Mouse (Mus musculus) frontal cortex, postnatal 36 days (tissue): ENCODE measurements around the gene Gata3.

Experiments used
- DNase-seq, 2 experiments: peaks; one replicate each; pipeline ENCODE4 v3.0.0; 2022; ENCODE audit warnings: low spot score in 2 of 2

Gene Gata3

DNA sequence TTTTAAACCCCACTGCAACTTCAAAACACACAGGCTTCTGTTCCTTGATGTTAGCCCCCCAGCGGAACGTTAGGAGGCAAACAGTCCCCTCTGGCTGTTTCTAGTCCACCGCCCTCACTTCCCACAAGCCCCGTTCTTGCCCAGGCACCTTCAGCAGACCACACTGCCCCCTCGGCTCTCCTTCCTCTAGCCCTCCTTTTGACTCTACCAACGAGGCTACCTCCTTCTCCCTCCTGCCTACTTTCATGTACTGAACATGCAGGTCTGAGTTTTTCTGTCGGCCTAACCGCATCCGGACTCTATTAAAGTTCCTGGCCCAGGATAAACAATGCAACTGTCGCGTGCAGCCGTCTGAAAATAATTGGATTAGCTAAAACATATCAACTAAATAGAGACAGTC lies 17.2 kb downstream of the Gata3 start:
- no peak for DNase-seq

DNA sequence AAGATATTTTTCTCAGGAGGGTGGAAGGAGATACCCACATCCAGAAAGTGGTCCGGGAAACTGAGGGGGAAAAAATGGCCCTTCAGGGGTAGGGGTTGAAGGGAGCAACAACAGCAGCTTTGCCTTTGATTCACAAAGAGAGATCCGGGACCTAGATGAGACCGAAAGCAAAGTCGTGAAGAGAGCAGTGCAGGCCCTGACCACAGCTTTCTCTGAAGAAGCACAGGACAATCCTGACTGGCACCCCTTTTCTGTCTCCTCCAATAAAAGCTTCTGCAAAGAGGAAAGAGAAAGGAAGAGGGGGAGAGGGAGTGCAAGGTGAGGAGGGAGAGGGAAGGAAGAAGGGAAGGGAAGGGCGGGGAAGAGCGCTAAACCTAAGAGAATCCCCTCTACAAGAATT lies 18.0 kb downstream of the Gata3 start:
- DNase-seq: no peak

DNA sequence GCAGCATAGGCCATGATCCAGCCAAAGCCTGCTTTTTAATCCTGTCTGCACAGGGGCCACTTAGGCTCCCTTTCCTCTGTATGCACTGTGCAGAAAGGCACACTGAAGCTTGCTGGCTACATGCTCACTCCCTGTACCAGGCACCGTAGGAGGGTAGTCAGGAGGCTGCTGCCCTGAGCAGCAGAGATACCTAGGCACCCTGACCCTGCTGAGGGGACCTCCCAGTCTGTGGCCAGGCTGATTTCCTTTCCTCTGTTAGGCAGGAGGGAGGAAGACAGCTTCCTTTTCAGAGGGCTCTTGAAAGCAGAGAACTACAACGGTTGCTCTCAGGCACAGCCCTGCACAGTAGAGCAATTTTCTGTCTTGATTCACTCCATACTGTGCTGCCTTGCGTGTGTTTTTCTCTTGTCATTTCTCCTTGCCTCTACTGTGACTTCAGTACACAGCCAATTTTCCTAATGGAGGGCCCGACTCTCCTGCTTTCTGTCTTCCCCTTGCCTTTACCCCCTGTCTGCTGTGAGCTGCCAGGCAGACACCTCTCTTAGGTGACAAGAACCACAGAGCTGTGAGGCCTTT lies 18.6 kb downstream of the Gata3 start:
- no peak for DNase-seq

DNA sequence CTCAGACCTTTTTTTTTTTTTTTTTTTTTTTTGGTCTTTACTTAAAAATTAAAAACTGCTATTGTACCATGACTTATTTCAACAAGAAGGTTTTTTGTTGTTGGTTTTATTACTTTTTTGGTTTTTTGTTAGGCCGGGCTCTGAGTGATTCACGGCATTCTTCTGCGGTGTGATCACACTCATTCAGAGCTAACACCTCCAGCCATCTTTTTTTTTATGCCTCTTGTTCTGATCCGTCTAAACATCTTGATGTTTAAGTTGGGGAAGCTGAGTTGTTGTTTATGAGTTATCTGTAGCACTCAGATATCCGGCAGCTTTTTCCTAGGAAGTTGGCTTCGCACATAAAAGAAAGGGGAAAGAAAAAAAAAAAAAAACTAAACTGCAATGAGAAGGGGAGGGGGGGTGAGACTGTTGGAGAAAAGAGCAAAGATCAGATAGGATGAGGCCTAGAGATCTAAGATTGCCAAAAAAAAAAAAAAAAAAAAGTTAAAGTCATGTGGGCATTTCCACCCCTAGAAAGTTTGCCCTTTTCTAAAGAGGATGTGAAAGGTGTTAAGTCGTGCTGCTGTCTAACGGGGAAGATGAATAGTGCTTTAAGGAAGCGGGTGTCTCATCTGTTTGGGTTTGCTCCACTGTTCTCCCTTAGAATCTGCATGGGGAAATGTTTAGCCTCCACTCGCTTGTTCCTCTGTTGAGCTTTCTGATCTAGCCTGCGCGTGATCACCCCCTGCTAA lies 22.6 kb downstream of the Gata3 start:
- no peak for DNase-seq

DNA sequence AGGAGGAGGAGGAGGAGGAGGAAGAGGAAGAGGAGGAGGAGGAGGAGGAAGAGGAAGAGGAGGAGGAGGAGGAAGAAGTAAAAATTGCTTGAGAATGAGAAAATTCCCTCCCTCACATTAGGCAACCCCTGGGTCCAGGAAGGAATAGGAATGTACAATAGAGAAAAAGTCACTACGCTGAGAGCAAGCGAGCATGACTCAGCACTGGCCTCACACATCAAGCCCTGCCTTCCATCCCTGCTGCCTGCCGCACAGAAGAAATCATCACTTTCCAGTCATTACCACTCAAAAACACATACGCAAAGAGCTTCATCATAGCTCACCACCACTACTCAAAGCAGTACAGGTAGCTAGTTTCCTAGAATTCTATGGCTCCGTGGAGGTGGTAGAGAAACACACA lies 29.1 kb downstream of the Gata3 start:
- no peak for DNase-seq

DNA sequence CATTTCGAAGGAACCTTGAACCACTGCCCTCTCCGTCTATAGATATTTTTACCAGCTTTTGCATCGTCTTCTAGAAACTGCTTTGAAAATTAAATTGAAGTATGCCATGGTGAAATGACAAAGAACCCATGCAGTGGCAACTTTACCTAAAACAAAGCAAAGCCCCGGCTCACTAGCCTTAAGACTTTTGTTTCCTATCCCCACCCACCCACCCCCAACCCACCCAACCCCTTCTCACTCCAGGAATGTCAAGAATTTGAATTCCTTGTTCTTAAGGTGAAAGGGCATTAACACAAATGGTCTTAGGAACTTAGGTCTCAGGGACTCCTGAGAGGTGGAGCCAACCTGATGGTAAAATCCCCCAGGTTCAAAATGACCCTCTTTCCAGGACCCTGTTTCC lies 34.0 kb downstream of the Gata3 start:
- no peak for DNase-seq

DNA sequence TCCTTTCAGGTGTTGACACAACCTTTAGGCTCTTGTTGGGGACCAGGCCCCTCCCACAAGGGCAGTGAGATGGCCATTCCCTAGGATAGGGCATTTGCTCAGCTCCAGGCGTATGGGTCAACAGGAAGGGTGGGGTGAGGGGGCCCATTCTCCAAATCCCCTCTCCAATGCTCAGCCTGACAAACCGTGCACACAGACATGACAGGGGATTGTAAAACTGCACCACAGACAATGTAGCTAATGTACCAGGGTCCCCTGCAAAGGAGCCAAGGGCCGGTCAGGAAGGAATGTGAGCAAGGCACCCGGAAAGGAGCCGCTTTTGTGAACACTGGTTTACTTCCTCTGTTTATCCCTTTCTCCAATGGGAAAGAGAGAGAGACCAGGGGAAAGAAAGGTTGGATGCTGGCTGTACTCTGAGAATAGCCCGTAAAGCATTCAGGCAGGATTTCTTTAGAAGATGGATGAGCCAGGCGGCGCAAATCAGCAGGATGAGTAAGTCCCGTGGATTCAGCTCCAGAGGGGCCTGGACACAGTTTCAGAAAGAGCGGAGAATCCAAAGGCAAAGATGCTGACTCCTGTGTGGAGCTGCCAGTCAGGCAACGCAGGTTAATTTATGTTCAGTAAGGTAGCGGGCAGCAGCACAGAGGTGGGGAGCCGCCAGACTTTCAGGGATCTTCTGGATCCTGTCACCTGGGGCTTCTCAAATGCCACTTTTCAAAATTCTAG lies 36.8 kb downstream of the Gata3 start:
- no peak for DNase-seq

DNA sequence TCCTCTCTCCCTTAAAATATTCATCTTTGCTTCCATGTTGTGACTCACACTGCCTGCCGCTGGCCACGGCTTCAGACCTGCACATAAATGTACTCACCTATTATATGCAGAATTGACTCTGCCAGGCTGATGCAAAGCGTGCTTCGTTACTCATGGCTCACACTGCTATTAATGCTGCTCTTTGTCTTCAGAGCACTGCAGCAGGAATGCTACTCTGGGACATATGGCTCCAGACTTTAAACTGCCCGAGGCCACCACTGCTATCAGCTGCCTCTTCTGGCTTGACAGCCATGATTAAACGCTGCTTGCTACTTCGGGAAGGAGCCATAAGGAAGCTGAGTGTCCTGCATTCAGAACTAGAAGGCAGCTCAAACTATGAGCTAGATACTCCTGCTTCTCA lies 54.6 kb downstream of the Gata3 start:
- no peak for DNase-seq

DNA sequence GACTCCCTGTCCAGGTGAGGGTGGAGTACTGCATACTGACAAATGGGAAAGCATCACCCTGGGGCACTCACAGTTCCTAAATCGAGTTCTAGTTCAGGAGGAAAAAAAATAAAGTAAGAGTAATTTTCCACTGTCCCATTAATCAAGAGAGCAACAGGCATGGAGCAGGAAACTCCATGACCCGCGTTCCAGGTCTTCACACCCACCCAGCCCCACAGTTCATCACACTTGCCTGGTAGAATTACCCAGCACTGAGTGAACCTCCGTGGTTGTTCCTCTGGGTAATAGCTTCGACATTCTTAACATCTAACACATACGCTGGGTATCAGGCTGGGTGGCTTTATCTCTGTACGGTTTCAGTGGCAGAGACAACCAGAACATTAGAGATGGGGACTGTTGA lies 56.1 kb downstream of the Gata3 start:
- DNase-seq: no peak

DNA sequence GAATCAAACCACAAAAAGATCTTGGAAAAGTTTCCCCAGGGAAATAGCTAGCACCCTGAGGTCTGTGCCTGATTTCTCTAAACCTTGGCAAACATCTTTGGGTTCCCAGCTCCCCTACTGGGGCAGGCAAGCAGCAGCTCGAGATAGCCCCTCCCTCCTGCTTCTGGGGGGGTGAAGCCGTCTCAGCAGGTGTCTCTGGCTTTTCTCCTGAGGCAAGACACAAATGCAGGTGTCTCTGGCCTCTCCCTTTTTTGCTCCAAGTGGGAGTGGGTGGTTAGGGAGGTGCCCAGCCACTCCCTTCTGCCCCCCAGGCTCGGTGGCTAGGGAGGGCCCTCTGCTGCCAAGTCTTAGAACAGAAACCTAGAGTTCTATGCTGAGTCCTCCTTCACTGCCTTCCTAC lies 62.2 kb downstream of the Gata3 start:
- DNase-seq: no peak

DNA sequence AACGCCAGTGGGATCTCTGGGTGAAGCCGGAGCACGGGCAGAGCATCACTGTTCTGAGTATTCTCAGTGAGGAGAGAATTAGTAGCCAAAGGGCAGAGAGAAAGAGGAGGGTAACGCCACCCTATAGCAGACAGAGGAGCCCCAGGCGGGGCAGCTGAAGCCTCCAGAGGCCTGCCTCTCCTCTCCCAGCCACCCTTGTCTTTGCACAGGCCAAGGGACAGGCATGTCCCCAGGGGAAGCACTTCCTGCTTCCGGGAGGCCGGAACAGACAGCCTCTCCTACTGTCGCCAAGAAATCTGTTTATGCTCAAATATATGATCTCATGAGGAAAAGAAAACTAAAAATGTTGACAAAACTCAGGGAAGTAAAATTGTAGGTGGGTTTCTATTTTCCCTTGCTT lies 69.2 kb downstream of the Gata3 start:
- no peak for DNase-seq

DNA sequence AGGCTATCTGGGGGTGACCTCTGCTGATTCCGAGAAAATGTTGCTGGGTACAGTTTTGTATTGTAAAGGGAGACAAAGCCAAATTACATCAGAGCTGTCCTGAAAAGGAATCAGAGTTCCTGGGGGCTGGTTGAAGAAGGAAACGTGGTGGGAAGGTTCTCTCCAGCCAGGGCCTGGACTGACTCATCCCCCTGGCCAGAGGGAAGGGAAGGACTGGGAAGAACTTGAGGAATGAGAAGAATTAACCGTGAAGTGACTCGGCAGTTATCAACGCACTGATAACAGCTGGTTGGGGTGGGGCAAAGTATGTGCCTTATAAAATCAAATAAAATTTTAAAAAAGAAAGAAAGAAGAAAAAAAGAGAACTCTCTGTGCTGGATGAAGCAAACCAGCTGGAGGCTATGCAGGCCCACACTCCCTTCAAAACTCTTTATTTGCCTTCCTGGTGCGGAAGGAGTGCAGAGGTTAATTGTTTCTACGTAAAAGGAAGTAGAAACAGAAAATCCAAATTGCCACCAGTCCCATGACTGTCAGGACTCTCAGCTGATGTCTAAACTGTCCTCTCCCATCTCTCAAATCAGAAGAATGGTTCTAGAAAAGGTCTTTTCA lies 71.6 kb downstream of the Gata3 start:
- no peak for DNase-seq
